Mouse (Mus musculus) heart, adult 9 months (tissue): ENCODE results near the gene Sstr2.

Experiments
- DNase-seq, 2 experiments: peaks; one replicate each; pipeline ENCODE4 v3.0.0; 2022; ENCODE audit warnings: low spot score in 2 of 2

Sstr2 gene

GRCm38 (mm10) chr11:113618672-113619419 lies at the start of gene Sstr2:
Gene Sstr2, plus strand, starts transcription at chr11:113619342.
- peak; percentile 10 to 11 for DNase-seq

DNA sequence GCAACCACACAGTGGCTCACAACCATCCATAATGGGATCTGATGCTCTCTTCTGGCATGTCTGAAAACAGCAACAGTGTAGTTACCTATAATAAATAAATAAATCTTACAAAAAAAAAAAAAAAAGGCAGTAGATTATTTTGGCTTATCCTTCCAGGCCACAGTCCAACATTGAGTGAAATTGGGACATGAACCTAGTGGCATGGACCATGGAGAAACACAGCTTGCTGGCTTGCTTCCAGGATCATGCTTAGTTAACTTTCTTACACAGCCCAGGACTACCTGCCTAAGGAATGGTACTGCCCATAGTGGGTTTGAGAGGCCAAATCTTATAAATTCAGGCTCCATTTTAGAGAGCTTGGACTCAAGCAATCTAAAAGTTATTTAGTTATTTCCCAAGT lies 47.5 kb upstream of the Sstr2 start:
- DNase-seq: no peak

GRCm38 (mm10) chr11:113572641-113573040 lies 46.5 kb upstream of the Sstr2 start:
- DNase-seq: no peak

DNA sequence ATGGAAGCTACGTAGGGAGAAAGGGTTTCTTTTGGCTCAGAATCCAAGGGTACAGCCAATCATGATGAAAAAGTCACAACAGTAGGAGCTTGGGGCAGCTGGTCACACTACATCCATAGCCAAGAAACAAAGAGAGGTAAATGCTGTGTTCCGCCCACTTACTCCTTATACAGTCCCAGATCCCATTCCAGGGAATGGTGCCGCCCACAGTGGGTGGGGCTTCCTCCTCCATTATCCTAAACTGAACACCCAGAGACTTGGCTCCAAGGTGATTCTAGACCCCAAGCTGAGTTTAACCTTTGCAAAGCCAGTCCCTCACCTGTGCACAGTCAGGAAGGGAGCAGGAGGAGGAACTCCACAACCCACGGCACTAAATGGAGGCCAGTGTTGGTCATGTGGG lies 41.9 kb upstream of the Sstr2 start:
- no peak for DNase-seq

DNA sequence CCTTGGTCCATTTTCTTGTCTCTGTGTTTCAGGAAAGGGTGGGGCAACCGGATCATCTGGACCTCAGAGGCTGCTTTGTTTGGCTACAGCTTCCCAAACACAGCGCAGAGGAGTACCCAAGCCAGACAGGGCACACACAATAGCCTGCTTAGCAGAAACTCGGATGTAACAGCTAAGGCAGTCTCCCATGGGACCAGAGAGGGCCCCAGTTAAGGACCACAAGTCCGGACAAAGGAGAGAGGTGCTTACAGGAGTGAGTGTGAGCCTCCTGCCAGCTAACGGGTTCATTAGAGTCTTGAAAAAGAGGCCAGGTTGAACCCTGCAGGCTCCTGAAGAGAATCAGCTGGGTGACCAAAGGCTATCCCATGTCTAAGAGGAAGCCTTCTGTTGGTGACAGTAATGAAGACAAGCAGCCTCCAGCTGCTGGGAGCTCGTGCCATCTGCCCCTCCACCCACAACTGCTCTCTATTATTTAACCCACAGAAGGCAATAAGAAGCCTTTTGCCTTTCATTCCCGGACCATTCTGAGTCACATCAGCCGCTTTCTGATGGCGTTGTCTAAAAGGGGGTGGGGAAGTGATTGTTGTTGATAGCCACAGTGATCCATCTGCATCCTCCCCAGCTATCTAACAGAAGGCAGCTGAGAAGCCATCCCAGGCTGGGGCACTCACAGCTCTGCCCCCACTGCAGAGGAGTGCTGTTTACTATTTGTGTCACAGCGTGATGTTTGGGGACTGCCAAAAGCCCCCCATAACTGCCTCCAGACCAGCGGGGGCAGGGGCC lies 35.1 kb upstream of the Sstr2 start:
- peak in 1 of 2 experiments; percentile 8 for DNase-seq

DNA sequence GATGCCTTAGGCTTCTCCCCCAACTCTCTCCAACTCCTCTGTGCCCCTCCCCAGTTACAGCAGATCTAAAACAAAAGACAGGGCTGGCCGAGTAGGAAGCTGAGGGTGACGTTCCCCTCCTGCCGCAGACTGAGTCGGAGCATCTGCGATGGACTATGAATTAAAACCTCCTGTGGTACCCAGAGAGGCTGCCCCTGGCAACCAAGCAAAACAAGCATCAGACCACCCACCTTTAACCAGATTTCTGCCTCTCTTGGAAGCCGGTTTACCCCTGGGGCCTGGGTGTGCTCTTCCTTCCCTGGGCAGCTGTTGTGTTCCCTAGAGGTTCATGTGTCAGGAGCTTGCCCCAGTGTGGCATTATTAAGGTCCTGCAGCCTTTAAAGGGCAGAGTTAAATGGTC lies 32.7 kb upstream of the Sstr2 start:
- DNase-seq: no peak

DNA sequence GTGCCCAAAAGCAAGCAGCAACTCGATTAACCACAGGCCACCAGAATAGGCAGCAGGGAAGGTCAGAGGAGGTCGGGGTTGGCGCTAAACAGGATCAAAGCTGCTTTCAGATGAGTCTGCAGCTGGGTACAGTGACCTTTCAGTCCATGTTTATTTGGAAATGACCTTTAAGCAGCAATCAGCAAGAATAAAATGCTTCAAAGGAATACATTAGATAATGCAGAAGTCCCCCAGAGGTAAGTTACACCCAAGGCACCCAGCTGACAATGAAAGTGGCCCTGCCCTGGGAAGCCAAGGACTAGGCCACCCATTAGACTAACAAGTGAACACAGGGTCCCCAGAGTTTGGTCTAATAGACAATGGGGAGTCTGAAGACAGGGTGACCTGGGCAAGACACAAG lies 30.2 kb upstream of the Sstr2 start:
- DNase-seq: no peak

GRCm38 (mm10) chr11:113595144-113595543 lies 24.0 kb upstream of the Sstr2 start:
- no peak for DNase-seq

GRCm38 (mm10) chr11:113597632-113598031 lies 21.5 kb upstream of the Sstr2 start:
- DNase-seq: no peak

DNA sequence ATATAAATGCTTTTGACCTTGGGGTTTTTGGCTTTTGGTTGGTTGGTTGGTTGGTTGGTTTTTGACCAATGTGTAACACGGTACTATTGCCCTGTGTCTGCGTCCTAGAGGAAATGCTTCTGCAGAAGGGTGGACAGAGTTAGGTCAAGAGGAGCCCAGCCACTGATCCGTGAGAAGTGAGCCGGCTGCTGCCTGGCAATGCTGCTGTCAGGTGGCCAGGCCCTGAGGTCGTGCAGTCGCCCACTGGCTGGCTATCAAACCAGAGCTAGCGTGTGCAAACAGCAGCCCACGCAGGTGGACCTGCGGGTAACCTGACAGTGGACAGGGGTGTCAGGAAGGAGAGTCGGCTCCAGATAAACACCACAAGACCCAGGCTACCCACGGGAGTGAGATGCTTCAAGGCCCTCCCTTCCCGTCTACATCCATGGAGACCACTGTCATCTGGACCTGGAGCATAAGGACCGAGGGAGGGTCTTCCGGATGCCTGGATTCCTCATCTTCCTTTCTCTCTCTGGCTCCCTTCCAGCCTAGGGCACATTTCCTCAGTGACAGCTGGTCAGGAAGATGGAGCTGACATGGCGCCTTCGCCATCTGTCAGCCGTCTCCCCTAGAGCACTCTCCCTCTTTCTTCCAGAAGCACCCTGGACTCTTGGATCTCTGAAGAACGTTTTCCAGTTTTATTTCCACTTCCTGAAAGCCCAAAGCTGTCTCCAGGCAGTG lies 18.5 kb upstream of the Sstr2 start:
- no peak for DNase-seq

DNA sequence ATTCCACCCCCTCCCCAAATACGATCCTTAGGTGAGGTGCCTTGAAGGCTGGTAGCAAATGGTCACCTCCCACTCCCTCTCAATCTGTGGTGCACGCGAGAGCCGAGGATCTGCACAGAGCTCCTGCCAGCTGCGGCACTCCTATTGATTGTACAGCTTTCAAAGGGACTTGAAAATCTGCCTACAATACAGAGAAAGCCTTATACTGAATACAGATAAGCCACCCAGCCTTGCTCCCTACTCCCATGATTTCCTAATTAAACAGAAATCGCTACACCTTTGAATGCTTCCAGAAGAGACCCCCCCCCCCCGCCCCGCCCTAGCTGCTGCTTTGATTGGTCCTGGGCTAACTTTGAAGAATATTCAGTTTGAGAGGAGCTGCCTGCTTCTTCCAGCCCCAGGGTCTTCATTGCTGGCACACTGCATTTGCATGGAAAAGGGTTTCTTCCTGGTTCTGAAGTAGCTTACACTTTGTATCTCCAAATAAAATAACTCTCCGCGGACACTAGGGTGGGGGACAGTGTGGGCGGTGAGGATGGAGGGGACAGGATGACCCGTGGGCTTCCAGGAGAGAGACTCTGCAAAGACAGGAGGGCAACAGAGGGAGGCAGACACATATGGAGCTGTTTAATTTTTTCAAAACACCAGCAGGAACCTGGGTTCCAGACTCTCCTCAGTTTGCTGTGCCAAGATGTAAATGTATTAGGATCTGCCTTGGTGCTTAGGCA lies 17.4 kb upstream of the Sstr2 start:
- DNase-seq: no peak

DNA sequence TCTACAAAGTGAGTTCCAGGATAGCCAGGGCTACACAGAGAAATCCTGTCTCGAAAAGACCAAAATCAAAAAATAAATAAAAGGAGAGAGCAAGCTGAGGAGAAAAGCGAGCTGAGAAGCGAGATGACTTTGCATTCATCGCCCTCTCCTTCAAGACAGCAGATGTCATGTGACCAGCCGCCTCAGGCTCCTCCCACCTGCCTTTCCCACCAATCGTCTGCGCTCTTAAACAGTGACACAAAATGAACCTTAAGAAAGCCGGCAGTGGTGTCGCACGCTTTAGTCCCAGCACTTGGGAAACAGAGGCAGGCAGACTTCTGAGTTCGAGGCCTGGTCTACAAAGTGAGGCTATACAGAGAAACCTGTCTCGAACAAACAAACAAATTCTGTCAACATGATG lies 11.6 kb upstream of the Sstr2 start:
- no peak for DNase-seq

DNA sequence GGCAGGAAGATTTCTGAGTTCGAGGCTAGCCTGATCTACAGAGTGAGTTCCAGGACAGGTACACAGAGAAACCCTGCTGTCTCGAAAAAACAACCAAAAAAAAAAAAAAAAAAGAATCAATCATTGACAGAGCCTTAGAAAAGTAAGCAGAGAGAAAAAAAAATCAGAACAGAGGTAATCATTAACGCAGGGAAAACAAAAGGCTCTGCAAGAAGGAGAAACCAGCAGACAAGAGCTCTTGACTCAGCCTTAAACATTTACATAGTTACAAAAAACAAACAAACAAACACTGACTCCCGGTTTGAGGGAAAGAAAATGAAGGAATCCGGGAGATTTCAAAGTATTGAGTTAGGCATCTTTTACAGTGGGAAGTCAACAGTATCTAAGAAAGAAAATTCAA lies 9.6 kb upstream of the Sstr2 start:
- DNase-seq: no peak

DNA sequence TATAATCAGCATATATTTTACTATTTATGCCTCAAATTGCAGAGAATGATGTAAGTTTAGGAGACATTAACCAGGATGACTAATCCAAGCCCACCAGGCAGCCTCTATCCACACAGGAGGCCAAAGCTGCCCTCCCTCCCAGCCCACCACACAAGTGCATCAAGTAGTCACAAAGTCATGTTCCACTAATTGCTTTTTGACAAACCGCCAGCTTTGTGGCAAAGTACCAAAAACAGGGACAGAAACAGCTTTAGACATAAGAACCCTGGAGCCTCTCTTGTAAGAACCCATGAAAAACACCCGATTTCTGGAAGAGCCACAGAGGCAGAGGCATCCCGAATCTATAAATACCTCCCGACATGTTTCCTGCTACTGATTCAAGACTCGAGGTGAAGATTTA lies 8.9 kb upstream of the Sstr2 start:
- DNase-seq: no peak

GRCm38 (mm10) chr11:113611112-113611646 lies 8.0 kb upstream of the Sstr2 start:
- no peak for DNase-seq

GRCm38 (mm10) chr11:113611664-113612611 lies 7.2 kb upstream of the Sstr2 start:
- DNase-seq: peak in 1 of 2 experiments; percentile 8

- DNase-seq: no peak
These were observed 4.7 kb upstream of the Sstr2 start for GRCm38 (mm10) chr11:113614476-113614875.

GRCm38 (mm10) chr11:113617132-113617911 lies 1.8 kb upstream of the Sstr2 start:
- peak in 1 of 2 experiments; percentile 30 for DNase-seq

DNA sequence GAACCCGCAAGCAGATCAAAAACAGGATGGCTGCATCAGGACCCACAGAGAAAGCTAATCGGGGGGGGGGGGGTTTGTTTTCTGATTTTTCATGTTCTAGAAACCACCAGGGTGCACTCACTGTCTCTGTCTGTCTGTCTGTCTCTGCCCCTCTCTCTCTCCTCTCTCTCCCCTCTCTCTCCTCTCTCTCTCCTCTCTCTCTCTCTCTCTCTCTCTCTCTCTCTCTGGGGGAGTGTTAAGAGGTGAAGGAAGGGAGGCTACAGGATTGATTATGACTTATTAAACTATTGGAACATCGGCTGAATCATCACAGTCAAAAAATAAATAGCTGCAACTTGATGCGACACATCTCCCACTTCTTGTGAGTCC lies 855 bp upstream of the Sstr2 start:
- DNase-seq: no peak
